Mouse (Mus musculus) bone marrow, adult 2 months (tissue): Measurements from ENCODE around the gene Ppp2r3a.

ENCODE experiments used
- CTCF ChIP-seq: fragments of 200-500 bp; IDR thresholded peaks from 2 replicates; pipeline ENCODE4 v1.5.1; 2011; ENCODE audit warnings: low read length, control low read depth; ENCODE audit not compliant: control insufficient read depth, insufficient read depth
- POLR2A ChIP-seq: fragments of 200-500 bp; IDR thresholded peaks from 2 replicates; pipeline ENCODE4 v1.6.1; 2011; ENCODE audit warnings: low read depth, mild to moderate bottlenecking, control low read depth, low read length, borderline replicate concordance; ENCODE audit not compliant: control insufficient read depth

- TF ChIP-seq POLR2A (no peak), CTCF (no peak)
Observed at GRCm38 (mm10) chr9:101290876-101291275, 39.3 kb upstream of the Ppp2r3a start.
